Mouse (Mus musculus) intestine, embryonic 14.5 days (tissue): ENCODE results near the gene Marf1. TPM values are rescaled to one million over a fixed set of nuclear protein-coding genes. Genes with fewer than 3 reads are reported as not detected.

Source experiments
- ATAC-seq: fragments of 200-750 bp; cut with Nextera tagmentation; replicated peaks from 2 replicates; pipeline ENCODE4 v1.8.0; 2017; ENCODE audit warnings: low read depth, moderate number of reproducible peaks, moderate TSS enrichment, moderate library complexity; ENCODE audit not compliant: low FRiP score, low TSS enrichment
- DNase-seq: peaks from one replicate; pipeline ENCODE4 v3.0.0-alpha.2; 2018; ENCODE audit warnings: low spot score
- H3K27ac ChIP-seq: fragments of 300-500 bp; sonication (generic); 2 replicates; pipeline ENCODE4 v1.5.1; 2014; ENCODE audit warnings: low read depth, mild to moderate bottlenecking, control low read depth
- H3K27me3 ChIP-seq: fragments of 300-500 bp; sonication (generic); replicated peaks from 2 replicates; pipeline ENCODE4 v1.6.1; 2014; ENCODE audit warnings: low read length, control low read depth; ENCODE audit not compliant: control insufficient read depth, insufficient read depth
- H3K36me3 ChIP-seq: fragments of 300-500 bp; sonication (generic); 2 replicates; pipeline ENCODE4 v1.6.1; 2014; ENCODE audit warnings: low read length, control low read depth; ENCODE audit not compliant: control insufficient read depth, insufficient read depth
- H3K4me1 ChIP-seq: fragments of 300-500 bp; sonication (generic); replicated peaks from 2 replicates; pipeline ENCODE4 v1.6.1; 2014; ENCODE audit warnings: low read length, control low read depth, mixed read lengths; ENCODE audit not compliant: control insufficient read depth, insufficient read depth
- H3K4me2 ChIP-seq: fragments of 300-500 bp; sonication (generic); 2 replicates; pipeline ENCODE4 v1.6.1; 2014; ENCODE audit warnings: low read length
- H3K4me3 ChIP-seq: fragments of 300-500 bp; sonication (generic); 2 replicates; pipeline ENCODE4 v1.5.1; 2014; ENCODE audit warnings: low read depth, low read length, control low read depth, mixed read lengths
- H3K9ac ChIP-seq: fragments of 300-500 bp; sonication (generic); 2 replicates; pipeline ENCODE4 v1.6.1; 2014; ENCODE audit warnings: mild to moderate bottlenecking, low read length
- H3K9me3 ChIP-seq: fragments of 300-500 bp; sonication (generic); 2 replicates; pipeline ENCODE4 v1.6.1; 2016; ENCODE audit warnings: low read length, control low read depth; ENCODE audit not compliant: control insufficient read depth
- WGBS: fragments of 180-500 bp; shearing (Covaris S2); extraction: QIAGEN DNeasy Blood & Tissue Kit; methylation state at CpG from one replicate; pipeline ENCODE4 v1.1.7; 2014; 5-methylcytosine and 5-hydroxymethylcytosine counted together
- polyA plus RNA-seq: library from polyadenylated mRNA; unstranded; fragments of >200 nt; fragmentation: Nextera tagmentation; extraction: Ambion mirVana; gene quantifications from 2 replicates; pipeline ENCODE4 v1.2.1, GENCODE M21; 2014

The Marf1 gene
- polyA plus RNA-seq, 1 experiment from 2014 or later: 16.8 TPM

GRCm38 (mm10) chr16:14131376-14131775 is 31.8 kb downstream of the Marf1 start:
- Histone ChIP-seq H3K4me3 (no peak overlapping the region), H3K9ac (no peak overlapping the region), H3K4me1 (no peaks in the 10 kb centered on the region), H3K27me3 (no peaks in the 10 kb centered on the region), H3K4me2 (no peak overlapping the region), H3K9me3 (no peaks in the 10 kb centered on the region), H3K27ac (no peak overlapping the region), H3K36me3 (peaks cover 94% of the 10 kb centered on the region)
- no peak for DNase-seq
- 78% methylated on average over 3 of the region's 3 CpGs for WGBS
- no peak for ATAC-seq

GRCm38 (mm10) chr16:14130796-14131195 is 32.4 kb downstream of the Marf1 start:
- Histone ChIP-seq H3K4me3 (no peak overlapping the region), H3K27ac (no peak overlapping the region), H3K4me1 (no peaks in the 10 kb centered on the region), H3K27me3 (no peaks in the 10 kb centered on the region), H3K9ac (no peak overlapping the region), H3K36me3 (peaks cover 94% of the 10 kb centered on the region), H3K4me2 (no peak overlapping the region), H3K9me3 (no peaks in the 10 kb centered on the region)
- 88% methylated on average over 7 of the region's 7 CpGs for WGBS
- DNase-seq (no peak), ATAC-seq (no peak)

GRCm38 (mm10) chr16:14128977-14129376 is 34.2 kb downstream of the Marf1 start:
- DNase-seq (no peak), ATAC-seq (no peak)
- no peaks in the 10 kb centered on the region for H3K9me3 ChIP-seq
- no peak overlapping the region for H3K9ac ChIP-seq
- H3K4me1 ChIP-seq: no peaks in the 10 kb centered on the region
- no peak overlapping the region for H3K4me3 ChIP-seq
- H3K4me2 ChIP-seq: no peak overlapping the region
- H3K36me3 ChIP-seq: peaks cover 94% of the 10 kb centered on the region
- no peaks in the 10 kb centered on the region for H3K27me3 ChIP-seq
- no peak overlapping the region for H3K27ac ChIP-seq

GRCm38 (mm10) chr16:14125253-14125652 is 37.9 kb downstream of the Marf1 start:
- Histone ChIP-seq H3K4me3 (no peak overlapping the region), H3K4me1 (no peaks in the 10 kb centered on the region), H3K9ac (no peak overlapping the region), H3K27me3 (no peaks in the 10 kb centered on the region), H3K36me3 (peaks cover 95% of the 10 kb centered on the region), H3K4me2 (no peak overlapping the region), H3K9me3 (no peaks in the 10 kb centered on the region), H3K27ac (no peak overlapping the region)
- no peak for ATAC-seq
- 90% methylated on average over 1 of the region's 1 CpGs for WGBS
- DNase-seq: no peak

- peaks cover 94% of the 10 kb centered on the region for H3K36me3 ChIP-seq
- H3K27ac ChIP-seq: no peak overlapping the region
- DNase-seq (no peak), ATAC-seq (no peak)
- no peak overlapping the region for H3K4me2 ChIP-seq
- no peaks in the 10 kb centered on the region for H3K27me3 ChIP-seq
- no peak overlapping the region for H3K9ac ChIP-seq
- WGBS: 94% methylated on average over 7 of the region's 7 CpGs
- no peak overlapping the region for H3K4me3 ChIP-seq
- H3K9me3 ChIP-seq: no peaks in the 10 kb centered on the region
- H3K4me1 ChIP-seq: no peaks in the 10 kb centered on the region
Measured at GRCm38 (mm10) chr16:14124709-14125108, 38.4 kb downstream of the Marf1 start.

- H3K36me3 ChIP-seq: peaks cover 89% of the 10 kb centered on the region
Measured at GRCm38 (mm10) chr16:14123901-14124300, 39.2 kb downstream of the Marf1 start.

GRCm38 (mm10) chr16:14122586-14122985 is 40.6 kb downstream of the Marf1 start:
- no peak for ATAC-seq
- no peaks in the 10 kb centered on the region for H3K4me1 ChIP-seq

More at GRCm38 (mm10) chr16:14123901-14124300, 39.2 kb downstream of the Marf1 start:
- ATAC-seq: no peak
- Histone ChIP-seq H3K4me1 (no peaks in the 10 kb centered on the region), H3K27me3 (no peaks in the 10 kb centered on the region), H3K9ac (no peak overlapping the region), H3K9me3 (no peaks in the 10 kb centered on the region), H3K27ac (no peak overlapping the region), H3K4me2 (no peak overlapping the region), H3K4me3 (no peak overlapping the region)
- 95% methylated on average over 2 of the region's 2 CpGs for WGBS
- no peak for DNase-seq

GRCm38 (mm10) chr16:14121563-14121962 is 41.6 kb downstream of the Marf1 start:
- Histone ChIP-seq H3K27ac (no peak overlapping the region), H3K9ac (no peak overlapping the region), H3K27me3 (no peaks in the 10 kb centered on the region), H3K4me2 (no peak overlapping the region), H3K4me3 (no peak overlapping the region), H3K36me3 (peaks cover 87% of the 10 kb centered on the region), H3K9me3 (no peaks in the 10 kb centered on the region), H3K4me1 (no peaks in the 10 kb centered on the region)
- over 99% methylated on average over 7 of the region's 7 CpGs for WGBS
- DNase-seq: no peak
- ATAC-seq: no peak

More at GRCm38 (mm10) chr16:14122586-14122985, 40.6 kb downstream of the Marf1 start:
- Histone ChIP-seq H3K27me3 (no peaks in the 10 kb centered on the region), H3K9ac (no peak overlapping the region), H3K4me2 (no peak overlapping the region), H3K4me3 (no peak overlapping the region), H3K36me3 (peaks cover 87% of the 10 kb centered on the region), H3K9me3 (no peaks in the 10 kb centered on the region), H3K27ac (no peak overlapping the region)
- DNase-seq: no peak

- H3K4me3 ChIP-seq: no peak overlapping the region
- H3K9ac ChIP-seq: no peak overlapping the region
- H3K27me3 ChIP-seq: no peaks in the 10 kb centered on the region
- H3K36me3 ChIP-seq: peaks cover 81% of the 10 kb centered on the region
- no peak overlapping the region for H3K27ac ChIP-seq
- no peak for ATAC-seq
- no peaks in the 10 kb centered on the region for H3K9me3 ChIP-seq
- no peak overlapping the region for H3K4me2 ChIP-seq
- DNase-seq: no peak
- H3K4me1 ChIP-seq: no peaks in the 10 kb centered on the region
- WGBS: 92% methylated on average over 5 of the region's 5 CpGs
Measured at GRCm38 (mm10) chr16:14120941-14121340, 42.2 kb downstream of the Marf1 start.
